Comparison of ENCODE assay signal across 10 mouse cellular contexts in genomic region chr9:51951337-51951736, GRCm38 (mm10). TPM values are rescaled to one million over a fixed set of nuclear protein-coding genes. Genes with fewer than 3 reads are reported as not detected.
DNase-seq lines count a peak whose midpoint lies in the region; ATAC-seq and TF ChIP-seq lines count a peak whose summit lies in the region.
"Had no signal": no experiment of that assay in that cellular context is flagged by ENCODE, and none has a peak within 500 bp of the region (broad histone marks: within the 10 kb centered on the region; RNA-seq: fewer than 3 reads in every experiment).

No protein-coding gene starts in this region.

- peak in 1 of 2 experiments; percentile 71; a peak in 3 of 4 replicates for TF ChIP-seq CTCF in CH12.LX (conservative IDR thresholded peaks at IDR 0.05 in 1 of 2, IDR thresholded peaks at IDR 0.05 in 1 of 2; ENCODE audit: low read depth in 2 of 2, low read length in 2 of 2)

- H3K27ac ChIP-seq in CH12.LX (ENCODE audit: insufficient read depth, low read depth), result no peak overlapping the region
- H3K27ac ChIP-seq: neural tube, embryonic 12.5 days had no signal

- H3K4me3 ChIP-seq in CH12.LX (replicated peaks in 1 of 3; ENCODE audit: low read depth in 2 of 3, low read length in 2 of 3, poor library complexity in 1 of 3), result no peak overlapping the region
- H3K4me3 ChIP-seq: neural tube, embryonic 12.5 days had no signal

- H3K36me3 ChIP-seq in CH12.LX (replicated peaks in 1 of 2; ENCODE audit: control insufficient read depth in 1 of 2, insufficient read depth in 1 of 2, low read length in 1 of 2), result peaks cover 29 to 70% of the 10 kb centered on the region in 2 experiments

- H3K4me1 ChIP-seq in CH12.LX (ENCODE audit: control insufficient read depth in 1 of 2, insufficient read depth in 2 of 2), result peaks cover under 1 to 35% of the 10 kb centered on the region in 2 experiments; a peak in 2 of 4 replicates
- H3K4me1 ChIP-seq: neural tube, embryonic 12.5 days had no signal

- no peak for TF ChIP-seq EP300 in CH12.LX (IDR thresholded peaks at IDR 0.05; ENCODE audit: low read length)

- H3K27me3 ChIP-seq in CH12.LX (replicated peaks), result no peaks in the 10 kb centered on the region
- H3K27me3 ChIP-seq: neural tube, embryonic 12.5 days had no signal

- no peaks in the 10 kb centered on the region for H3K79me2 ChIP-seq in CH12.LX (replicated peaks; ENCODE audit: control insufficient read depth, extremely low read depth, insufficient read depth, poor library complexity, severe bottlenecking)

- H3K4me2 ChIP-seq in CH12.LX (ENCODE audit: insufficient read depth, low read depth, poor library complexity, severe bottlenecking), result no peak overlapping the region
- H3K4me2 ChIP-seq: neural tube, embryonic 12.5 days had no signal

- no peaks in the 10 kb centered on the region for H3K9me3 ChIP-seq in CH12.LX (replicated peaks; ENCODE audit: low read length)
- H3K9me3 ChIP-seq: neural tube, embryonic 12.5 days had no signal

- dilution Hi-C loops in CH12.LX (cut with MboI; ENCODE audit: extremely low pct_ligation_motif_present, extremely low pct_unique_long_range_greater_than_20kb, low sequenced_read_pairs), result no loop called here

- no peak for ATAC-seq in megakaryocyte, adult 5-6 weeks (ENCODE audit: poor library complexity, severe bottlenecking)

- TF ChIP-seq RAD21 in CH12.LX (IDR thresholded peaks at IDR 0.05; ENCODE audit: low read depth, low read length), result peak; percentile 81

- in situ Hi-C loops in CH12.LX (cut with MboI; ENCODE audit: low pct_ligation_motif_present, low pct_unique_long_range_greater_than_20kb, low sequenced_read_pairs), result no loop called here

- no peak overlapping the region for H3K9ac ChIP-seq in CH12.LX (ENCODE audit: insufficient read depth, low read depth)
- H3K9ac ChIP-seq: neural tube, embryonic 12.5 days had no signal

- no peak for TF ChIP-seq POLR2A in CH12.LX (IDR thresholded peaks at IDR 0.05; ENCODE audit: low read depth, low read length)

- peak; percentile 23 for DNase-seq in embryo, embryonic 10 days (ENCODE audit: low spot score)
- DNase-seq in embryo, embryonic 9.5 days (ENCODE audit: extremely low spot score), result no peak
- DNase-seq in layer of hippocampus, postnatal 10 days (ENCODE audit: low spot score in 2 of 2), result peak; percentile 31 to 52
- DNase-seq in layer of hippocampus, adult 8-10 months (ENCODE audit: low spot score in 2 of 2), result no peak
- DNase-seq in CH12.LX (ENCODE audit: extremely low read depth), result peak; percentile 35
- peak; percentile 60 for DNase-seq in lung, postnatal 10 days
- no peak for DNase-seq in urinary bladder, adult 2 months (ENCODE audit: low spot score)
- DNase-seq: cerebellum, postnatal 36 days had no signal

TF ChIP-seq in CH12.LX, 34 proteins besides CTCF, POLR2A, EP300 and RAD21:
- TF ChIP-seq MXI1 (IDR thresholded peaks at IDR 0.05; ENCODE audit: low read depth, low read length), result no peak
- TF ChIP-seq JUND (conservative IDR thresholded peaks at IDR 0.05; ENCODE audit: low read depth, low read length), result no peak
- no peak for TF ChIP-seq SIN3A (IDR thresholded peaks at IDR 0.05; ENCODE audit: low read length)
- no peak for TF ChIP-seq ZC3H11A (IDR thresholded peaks at IDR 0.05; ENCODE audit: low read depth, low read length)
- TF ChIP-seq MAFK (IDR thresholded peaks at IDR 0.05; ENCODE audit: insufficient replicate concordance, low read length), result no peak
- peak; percentile 68 for TF ChIP-seq SMC3 (IDR thresholded peaks at IDR 0.05; ENCODE audit: low read depth, low read length)
- peak; percentile 80 for TF ChIP-seq ZNF384 (IDR thresholded peaks at IDR 0.05; ENCODE audit: low read depth, low read length)
- no peak for TF ChIP-seq E2F4 (IDR thresholded peaks at IDR 0.05; ENCODE audit: insufficient replicate concordance, low read depth, low read length)
- TF ChIP-seq ETS1 (conservative IDR thresholded peaks at IDR 0.05; ENCODE audit: low read depth, low read length), result no peak
- no peak for TF ChIP-seq JUN (IDR thresholded peaks at IDR 0.05; ENCODE audit: insufficient read depth, low read depth, low read length)
- TF ChIP-seq CHD1 (IDR thresholded peaks at IDR 0.05; ENCODE audit: low read depth, low read length), result no peak
- TF ChIP-seq CHD2 (IDR thresholded peaks at IDR 0.05; ENCODE audit: low read length), result no peak

RNA-seq across cellular contexts. Expression of gene Fdx1, which starts 12.0 kb away (rescaled TPM):
- 10 to 100 TPM; 15.9 to 17.7 TPM for total RNA-seq in layer of hippocampus, postnatal 10 days (2021)
- 10 to 100 TPM; 16.4 to 18.8 (median 17.4) TPM for total RNA-seq in layer of hippocampus, adult 8-10 months (2022)
- total RNA-seq in CH12.LX (2012; rRNA removed), result 35.2 and 41.6 TPM in 2 replicates
- 69.2 and 80.0 TPM in 2 replicates for total RNA-seq in CH12.LX (2014; rRNA removed)
- polyA plus RNA-seq in CH12.LX (2012; ENCODE audit: insufficient read length, low read depth), result 44.4 and 51.1 TPM in 2 replicates
- 9.5 and 12.1 TPM in 2 replicates for total RNA-seq in megakaryocyte, adult 5-6 weeks (2015)
- 3.2 and 3.5 TPM in 2 replicates for total RNA-seq in megakaryocyte, adult 5-6 weeks (2017)
- polyA plus RNA-seq in urinary bladder, adult 2 months (2012; rRNA removed), result 56.6 and 68.7 TPM in 2 replicates

Comparison
In these comparisons a context has a peak if more than half of its experiments do, and no peak if none do; other contexts are left out.
1. DNase-seq: peak in embryo, embryonic 10 days (single experiment), layer of hippocampus, postnatal 10 days (2 of 2), CH12.LX (single experiment) and lung, postnatal 10 days (single experiment); none in embryo, embryonic 9.5 days (single experiment), layer of hippocampus, adult 8-10 months (0 of 2) and urinary bladder, adult 2 months (single experiment).